Mouse (Mus musculus): ENCODE measurements at regions not wholly inside any gene's neighbourhood (a gene's known extent, or its start where the extent isn't known, plus 50 kb on each side); places are given as distances from the start of the nearest gene placed in this dataset.
"Not testable (repeated sequence)": the region's sequence is repeated elsewhere in the genome, so short reads cannot be mapped to it uniquely, and the experiment has no call there.

DNA sequence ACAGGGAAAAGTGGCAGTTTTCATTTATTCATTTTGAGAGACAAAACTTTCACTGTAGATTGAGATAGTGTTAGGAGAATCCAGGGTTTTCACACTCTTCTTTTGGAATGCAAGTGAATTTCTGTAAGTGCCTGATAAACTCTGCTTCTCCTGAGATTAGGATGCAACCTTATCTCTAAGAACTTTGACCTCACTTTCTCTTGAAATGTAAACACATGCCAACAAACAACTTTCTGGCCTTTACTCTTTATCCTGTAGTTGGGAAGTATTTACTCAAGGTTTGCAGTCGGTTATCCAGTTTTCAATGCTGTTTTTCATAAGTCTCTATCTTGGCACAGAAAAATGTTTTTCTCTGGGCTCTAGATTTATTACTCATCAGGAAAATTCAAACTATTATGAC is 1125.7 kb downstream of the Ankrd7 start:
- Histone ChIP-seq H3K9ac (ENCODE audit: low read length) (no peak overlapping the region), H3K27me3 (ENCODE audit: control insufficient read depth, insufficient read depth, low read length) (no peaks in the 10 kb centered on the region), H3K27ac (replicated peaks in 1 of 2; ENCODE audit: control insufficient read depth in 1 of 2, insufficient read depth in 1 of 2, low read depth in 2 of 2, low read length in 2 of 2) (no peak overlapping the region), H3K36me3 (ENCODE audit: control insufficient read depth, insufficient read depth, low read length) (no peaks in the 10 kb centered on the region), H3K4me3 (ENCODE audit: control insufficient read depth in 1 of 2, insufficient read depth in 1 of 2, low read depth in 1 of 2, low read length in 2 of 2) (no peak overlapping the region), H3K9me3 (ENCODE audit: control insufficient read depth, low read length) (no peaks in the 10 kb centered on the region), H3K4me1 (ENCODE audit: control insufficient read depth in 2 of 2, insufficient read depth in 2 of 2, low read length in 2 of 2) (no peaks in the 10 kb centered on the region), H3K4me2 (ENCODE audit: low read length) (no peak overlapping the region)
- 28% methylated on average over 1 of the region's 1 CpGs for WGBS
- no peak for ATAC-seq (ENCODE audit: insufficient number of reproducible peaks, insufficient read depth, low FRiP score, low read depth)

DNA sequence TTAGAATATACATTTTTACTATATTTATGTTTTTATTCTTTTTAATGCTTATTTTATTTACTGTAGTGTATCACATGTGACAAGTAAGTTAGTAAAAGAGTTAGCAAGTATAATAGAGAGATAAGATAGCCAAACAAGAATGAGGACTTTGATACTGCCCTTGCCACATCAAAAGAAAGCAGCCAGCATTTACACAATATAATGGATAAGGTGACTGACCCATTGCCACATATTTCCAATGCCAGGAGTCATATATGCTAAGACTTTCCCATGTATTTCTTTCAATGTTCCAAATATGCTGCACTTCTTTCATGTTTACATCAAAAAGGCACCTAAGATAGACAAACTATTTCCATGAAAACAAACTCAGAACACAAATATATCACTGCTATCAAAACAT is 1162.3 kb downstream of the Ankrd7 start:
- H3K27me3 ChIP-seq (ENCODE audit: control insufficient read depth, insufficient read depth, low read length) = no peaks in the 10 kb centered on the region
- no peak for ATAC-seq (ENCODE audit: insufficient number of reproducible peaks, insufficient read depth, low FRiP score, low read depth)
- H3K4me1 ChIP-seq (ENCODE audit: control insufficient read depth in 2 of 2, insufficient read depth in 2 of 2, low read length in 2 of 2) = no peaks in the 10 kb centered on the region
- no peaks in the 10 kb centered on the region for H3K36me3 ChIP-seq (ENCODE audit: control insufficient read depth, insufficient read depth, low read length)
- no peak overlapping the region for H3K4me3 ChIP-seq (ENCODE audit: control insufficient read depth in 1 of 2, insufficient read depth in 1 of 2, low read depth in 1 of 2, low read length in 2 of 2)
- no peak overlapping the region for H3K27ac ChIP-seq (replicated peaks in 1 of 2; ENCODE audit: control insufficient read depth in 1 of 2, insufficient read depth in 1 of 2, low read depth in 2 of 2, low read length in 2 of 2)
- H3K9me3 ChIP-seq (ENCODE audit: control insufficient read depth, low read length) = no peaks in the 10 kb centered on the region
- no peak overlapping the region for H3K4me2 ChIP-seq (ENCODE audit: low read length)
- H3K9ac ChIP-seq (ENCODE audit: low read length) = no peak overlapping the region

DNA sequence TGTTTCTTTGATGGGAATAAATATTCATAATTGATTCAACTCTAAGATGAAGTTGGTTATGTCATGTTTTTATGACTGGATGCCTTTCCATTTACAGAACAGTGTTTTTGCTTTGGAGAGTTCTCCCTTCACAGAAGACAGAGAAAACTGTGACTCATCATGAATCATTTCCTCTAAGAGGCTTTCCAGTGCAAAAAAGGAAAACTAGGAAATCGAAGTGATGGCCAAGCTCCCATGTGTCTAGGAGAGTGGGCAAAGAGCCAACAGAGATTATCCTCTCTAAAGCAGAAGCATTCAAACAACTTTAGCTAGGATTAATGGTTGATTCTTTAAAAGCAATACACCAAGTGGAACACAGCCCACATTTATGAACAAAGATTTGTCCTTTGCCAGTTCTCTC is 1171.7 kb downstream of the Ankrd7 start:
- WGBS = 20% methylated on average over 1 of the region's 1 CpGs
- Histone ChIP-seq H3K27me3 (ENCODE audit: control insufficient read depth, insufficient read depth, low read length) (no peaks in the 10 kb centered on the region), H3K9me3 (ENCODE audit: control insufficient read depth, low read length) (no peaks in the 10 kb centered on the region), H3K9ac (ENCODE audit: low read length) (no peak overlapping the region), H3K4me1 (ENCODE audit: control insufficient read depth in 2 of 2, insufficient read depth in 2 of 2, low read length in 2 of 2) (no peaks in the 10 kb centered on the region), H3K27ac (replicated peaks in 1 of 2; ENCODE audit: control insufficient read depth in 1 of 2, insufficient read depth in 1 of 2, low read depth in 2 of 2, low read length in 2 of 2) (0 out of 4 replicates have a peak overlapping the region, but pooled peaks of 1 of the 2 experiments have one; percentile 37), H3K4me2 (ENCODE audit: low read length) (no peak overlapping the region), H3K36me3 (ENCODE audit: control insufficient read depth, insufficient read depth, low read length) (no peaks in the 10 kb centered on the region), H3K4me3 (ENCODE audit: control insufficient read depth in 1 of 2, insufficient read depth in 1 of 2, low read depth in 1 of 2, low read length in 2 of 2) (no peak overlapping the region)
- 0 out of 2 replicates have a peak, but pooled peaks have one; percentile 47 for ATAC-seq (ENCODE audit: insufficient number of reproducible peaks, insufficient read depth, low FRiP score, low read depth)

DNA sequence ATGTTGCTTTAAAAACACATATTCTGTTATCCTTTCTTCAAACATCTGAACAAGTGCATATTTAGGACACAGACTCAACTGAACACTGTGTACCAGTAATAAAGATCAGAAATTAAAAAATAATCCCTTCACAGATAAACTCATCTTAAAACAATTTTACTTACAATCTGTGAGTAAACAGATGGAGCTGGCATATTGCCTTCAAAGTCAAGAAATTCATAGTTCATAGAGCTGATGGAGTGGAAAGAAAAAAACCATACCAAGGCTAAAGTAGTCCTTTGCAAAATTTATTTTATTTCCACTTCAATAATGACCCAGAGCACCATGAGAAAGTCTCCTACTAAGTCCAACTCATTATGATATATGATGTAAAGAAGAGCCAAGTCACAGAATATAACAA is 1136.6 kb upstream of the Kcnd2 start:
- H3K27ac ChIP-seq (replicated peaks in 1 of 2; ENCODE audit: control insufficient read depth in 1 of 2, insufficient read depth in 1 of 2, low read depth in 2 of 2, low read length in 2 of 2) = no peak overlapping the region
- ATAC-seq (ENCODE audit: insufficient number of reproducible peaks, insufficient read depth, low FRiP score, low read depth) = no peak
- H3K9me3 ChIP-seq (ENCODE audit: control insufficient read depth, low read length) = no peaks in the 10 kb centered on the region
- H3K27me3 ChIP-seq (ENCODE audit: control insufficient read depth, insufficient read depth, low read length) = no peaks in the 10 kb centered on the region
- H3K4me1 ChIP-seq (ENCODE audit: control insufficient read depth in 2 of 2, insufficient read depth in 2 of 2, low read length in 2 of 2) = no peaks in the 10 kb centered on the region
- no peak overlapping the region for H3K4me3 ChIP-seq (ENCODE audit: control insufficient read depth in 1 of 2, insufficient read depth in 1 of 2, low read depth in 1 of 2, low read length in 2 of 2)
- H3K9ac ChIP-seq (ENCODE audit: low read length) = no peak overlapping the region
- no peak overlapping the region for H3K4me2 ChIP-seq (ENCODE audit: low read length)
- H3K36me3 ChIP-seq (ENCODE audit: control insufficient read depth, insufficient read depth, low read length) = no peaks in the 10 kb centered on the region

DNA sequence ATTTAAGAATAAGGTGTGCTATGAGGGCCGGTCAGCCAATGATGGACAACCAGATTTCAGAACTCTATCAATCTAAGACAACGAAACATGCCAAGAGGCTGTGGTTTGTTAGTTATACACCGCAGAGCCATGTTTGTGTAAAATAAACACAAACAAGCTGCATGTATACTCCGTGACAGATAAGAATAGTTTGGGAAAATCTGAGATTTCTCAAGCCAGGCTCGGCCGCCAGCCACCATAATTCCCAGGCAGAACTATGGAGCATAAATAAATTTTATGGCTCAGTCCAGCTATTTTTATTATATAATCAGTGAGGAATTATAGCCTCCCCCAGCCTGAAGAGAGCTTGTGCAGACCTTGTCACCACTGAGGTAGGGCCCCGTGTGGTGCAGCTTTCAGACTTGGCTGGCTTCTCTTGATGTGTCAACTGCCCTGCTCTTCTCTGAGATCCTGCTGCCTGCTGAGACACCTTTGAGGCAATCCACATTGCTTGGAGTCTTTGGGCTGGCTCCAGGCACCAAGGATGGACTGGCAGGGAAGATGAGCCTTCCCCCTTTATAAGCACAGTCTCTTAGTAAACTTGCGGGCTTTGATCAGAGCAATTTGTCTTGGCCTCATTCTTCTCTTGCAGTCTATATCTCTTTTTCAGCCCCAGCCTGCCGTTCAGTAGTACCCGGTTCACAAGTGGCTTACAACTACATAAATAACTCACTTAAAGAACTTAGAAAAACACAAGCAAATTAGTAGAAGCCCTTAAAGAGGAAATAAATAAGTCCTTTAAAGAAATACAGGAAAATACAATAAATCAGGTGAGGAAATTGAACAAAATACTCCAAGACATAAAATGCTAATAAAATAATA is 1123.0 kb upstream of the Kcnd2 start:
- no peaks in the 10 kb centered on the region for H3K27me3 ChIP-seq (ENCODE audit: control insufficient read depth, insufficient read depth, low read length)
- no peak overlapping the region for H3K9ac ChIP-seq (ENCODE audit: low read length)
- no peaks in the 10 kb centered on the region for H3K36me3 ChIP-seq (ENCODE audit: control insufficient read depth, insufficient read depth, low read length)
- H3K9me3 ChIP-seq (ENCODE audit: control insufficient read depth, low read length) = no peaks in the 10 kb centered on the region
- no peak for ATAC-seq (ENCODE audit: insufficient number of reproducible peaks, insufficient read depth, low FRiP score, low read depth)
- H3K4me2 ChIP-seq (ENCODE audit: low read length) = no peak overlapping the region
- no peaks in the 10 kb centered on the region for H3K4me1 ChIP-seq (ENCODE audit: control insufficient read depth in 2 of 2, insufficient read depth in 2 of 2, low read length in 2 of 2)
- no peak overlapping the region for H3K27ac ChIP-seq (replicated peaks in 1 of 2; ENCODE audit: control insufficient read depth in 1 of 2, insufficient read depth in 1 of 2, low read depth in 2 of 2, low read length in 2 of 2)
- no peak overlapping the region for H3K4me3 ChIP-seq (ENCODE audit: control insufficient read depth in 1 of 2, insufficient read depth in 1 of 2, low read depth in 1 of 2, low read length in 2 of 2)
- 86% methylated on average over 10 of the region's 10 CpGs for WGBS

DNA sequence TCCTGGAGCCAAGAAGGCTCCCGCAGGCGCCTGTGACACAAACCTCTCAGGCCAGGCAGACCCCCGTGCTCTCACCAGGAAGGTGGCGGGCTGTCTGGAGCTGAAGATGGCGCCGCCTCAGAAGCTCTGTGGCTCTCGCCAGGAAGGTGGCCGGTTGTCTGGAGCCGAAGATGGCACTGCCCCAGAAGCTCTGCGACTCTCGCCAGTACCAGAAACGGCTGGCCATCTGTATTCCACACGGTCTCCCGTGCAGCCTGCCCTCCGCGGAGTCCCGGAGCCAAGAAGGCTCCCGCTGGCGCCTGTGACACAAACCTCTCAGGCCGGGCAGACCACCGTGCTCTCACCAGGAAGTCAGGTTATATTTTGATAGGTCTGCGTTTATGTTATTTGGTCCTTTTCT is 1081.3 kb upstream of the Kcnd2 start:
- H3K27ac ChIP-seq (replicated peaks in 1 of 2; ENCODE audit: control insufficient read depth in 1 of 2, insufficient read depth in 1 of 2, low read depth in 2 of 2, low read length in 2 of 2); ATAC-seq (ENCODE audit: insufficient number of reproducible peaks, insufficient read depth, low FRiP score, low read depth); H3K4me3 ChIP-seq (ENCODE audit: control insufficient read depth in 1 of 2, insufficient read depth in 1 of 2, low read depth in 1 of 2, low read length in 2 of 2); H3K9ac ChIP-seq (ENCODE audit: low read length); H3K36me3 ChIP-seq (ENCODE audit: control insufficient read depth, insufficient read depth, low read length); H3K4me2 ChIP-seq (ENCODE audit: low read length); H3K27me3 ChIP-seq (ENCODE audit: control insufficient read depth, insufficient read depth, low read length); H3K4me1 ChIP-seq (ENCODE audit: control insufficient read depth in 2 of 2, insufficient read depth in 2 of 2, low read length in 2 of 2); H3K9me3 ChIP-seq (ENCODE audit: control insufficient read depth, low read length): not testable (repeated sequence)
- WGBS = 84% methylated on average over 22 of the region's 22 CpGs

DNA sequence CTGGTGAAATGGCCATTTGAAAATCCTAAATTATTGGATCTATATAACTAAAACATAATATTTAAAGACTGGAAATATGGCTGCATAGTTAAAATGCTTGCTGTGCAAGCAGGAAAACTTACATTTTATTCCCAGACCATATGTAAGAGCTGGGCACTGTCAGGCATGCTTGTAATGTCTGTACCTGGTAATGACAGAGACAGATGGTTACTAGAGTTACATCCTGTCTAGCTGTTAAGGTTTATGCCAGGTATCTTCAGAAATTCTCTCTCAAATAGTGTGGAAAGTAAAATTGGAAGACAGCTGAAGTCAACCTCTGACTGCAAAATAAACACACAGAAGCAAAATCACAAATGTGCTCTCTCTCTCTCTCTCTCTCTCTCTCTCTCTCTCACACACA is 1077.8 kb upstream of the Kcnd2 start:
- no peaks in the 10 kb centered on the region for H3K27me3 ChIP-seq (ENCODE audit: control insufficient read depth, insufficient read depth, low read length)
- no peaks in the 10 kb centered on the region for H3K36me3 ChIP-seq (ENCODE audit: control insufficient read depth, insufficient read depth, low read length)
- H3K4me1 ChIP-seq (ENCODE audit: control insufficient read depth in 2 of 2, insufficient read depth in 2 of 2, low read length in 2 of 2) = no peaks in the 10 kb centered on the region
- no peak for ATAC-seq (ENCODE audit: insufficient number of reproducible peaks, insufficient read depth, low FRiP score, low read depth)
- no peak overlapping the region for H3K9ac ChIP-seq (ENCODE audit: low read length)
- no peak overlapping the region for H3K4me2 ChIP-seq (ENCODE audit: low read length)
- no peaks in the 10 kb centered on the region for H3K9me3 ChIP-seq (ENCODE audit: control insufficient read depth, low read length)
- H3K4me3 ChIP-seq (ENCODE audit: control insufficient read depth in 1 of 2, insufficient read depth in 1 of 2, low read depth in 1 of 2, low read length in 2 of 2) = no peak overlapping the region
- no peak overlapping the region for H3K27ac ChIP-seq (replicated peaks in 1 of 2; ENCODE audit: control insufficient read depth in 1 of 2, insufficient read depth in 1 of 2, low read depth in 2 of 2, low read length in 2 of 2)
